Mouse (Mus musculus) intestine, postnatal 0 days (tissue): ENCODE measurements around the gene Trim46. TPM values are rescaled to one million over a fixed set of nuclear protein-coding genes. Genes with fewer than 3 reads are reported as not detected.

Source experiments
- ATAC-seq: fragments of 200-750 bp; cut with Nextera tagmentation; 2 replicates; pipeline ENCODE4 v1.8.0; 2017; ENCODE audit warnings: mild to moderate bottlenecking, moderate TSS enrichment, moderate library complexity
- H3K27ac ChIP-seq: fragments of 300-500 bp; sonication (generic); 2 replicates; pipeline ENCODE4 v1.5.1; 2014; ENCODE audit warnings: mild to moderate bottlenecking, low read depth, low read length, moderate library complexity
- H3K27me3 ChIP-seq: fragments of 300-500 bp; sonication (generic); replicated peaks from 2 replicates; pipeline ENCODE4 v1.6.1; 2014; ENCODE audit warnings: low read length, mixed read lengths; ENCODE audit not compliant: control insufficient read depth, insufficient read depth
- H3K36me3 ChIP-seq: fragments of 300-500 bp; sonication (generic); 2 replicates; pipeline ENCODE4 v1.6.1; 2014; ENCODE audit warnings: mild to moderate bottlenecking, moderate library complexity; ENCODE audit not compliant: control insufficient read depth, insufficient read depth
- H3K4me1 ChIP-seq: fragments of 300-500 bp; sonication (generic); replicated peaks from 2 replicates; pipeline ENCODE4 v1.6.1; 2014; ENCODE audit warnings: antibody characterized with exemption, low read length, mixed read lengths; ENCODE audit not compliant: control insufficient read depth, insufficient read depth
- H3K4me2 ChIP-seq: fragments of 300-500 bp; sonication (generic); replicated peaks from 2 replicates; pipeline ENCODE4 v1.6.1; 2014; ENCODE audit warnings: low read depth, mild to moderate bottlenecking, moderate library complexity
- H3K4me3 ChIP-seq: fragments of 300-500 bp; sonication (generic); 2 replicates; pipeline ENCODE4 v1.5.1; 2014; ENCODE audit warnings: low read depth, low read length
- H3K9ac ChIP-seq: fragments of 300-500 bp; sonication (generic); 2 replicates; pipeline ENCODE4 v1.6.1; 2014; ENCODE audit warnings: mild to moderate bottlenecking, low read depth, low read length
- H3K9me3 ChIP-seq: fragments of 300-500 bp; sonication (generic); 2 replicates; pipeline ENCODE4 v1.6.1; 2016; ENCODE audit warnings: mixed run types; ENCODE audit not compliant: control insufficient read depth
- CTCF ChIP-seq: sonication (generic); IDR thresholded peaks from 2 replicates; pipeline ENCODE4 v1.5.1; 2016; ENCODE audit warnings: low read depth, mild to moderate bottlenecking, control low read depth, antibody characterized with exemption, moderate library complexity
- WGBS: fragments of 180-500 bp; shearing (Covaris S2); extraction: QIAGEN DNeasy Blood & Tissue Kit; methylation state at CpG from one replicate; pipeline ENCODE4 v1.1.7; 2014; 5-methylcytosine and 5-hydroxymethylcytosine counted together
- polyA plus RNA-seq: library from polyadenylated mRNA; unstranded; fragments of >200 nt; fragmentation: Nextera tagmentation; extraction: Ambion mirVana; gene quantifications from 2 replicates; pipeline ENCODE4 v1.2.1, GENCODE M21; 2015

The Trim46 gene
- polyA plus RNA-seq, 1 experiment from 2014 or later, result 1.3 TPM

- Histone ChIP-seq H3K36me3 (peaks cover 3% of the 10 kb centered on the region; the same call in 1 of the 2 replicates), H3K9me3 (no peaks in the 10 kb centered on the region), H3K4me3 (peak overlapping the region; percentile 65), H3K27me3 (0 out of 2 replicates have a peak, but pooled peaks cover 4% of the 10 kb centered on the region), H3K9ac (no peak overlapping the region), H3K27ac (no peak overlapping the region), H3K4me2 (peak overlapping the region; percentile 88), H3K4me1 (peaks cover 7% of the 10 kb centered on the region; the same call in 1 of the 2 replicates)
- no peak for ATAC-seq
- 27% methylated on average over 25 of the region's 25 CpGs for WGBS
- peak; percentile 48 for TF ChIP-seq CTCF
Observed at GRCm38 (mm10) chr3:89244158-89244981, 1.7 kb downstream of the Trim46 start.

GRCm38 (mm10) chr3:89243609-89244008 is 2.5 kb downstream of the Trim46 start:
- H3K9ac ChIP-seq, result no peak overlapping the region
- H3K4me3 ChIP-seq, result no peak overlapping the region
- no peaks in the 10 kb centered on the region; the same call in 1 of the 2 replicates for H3K36me3 ChIP-seq
- 27% methylated on average over 14 of the region's 14 CpGs for WGBS
- no peak overlapping the region; the same call in 1 of the 2 replicates for H3K4me2 ChIP-seq
- TF ChIP-seq CTCF, result peak; percentile 72
- no peaks in the 10 kb centered on the region for H3K9me3 ChIP-seq
- peaks cover 7% of the 10 kb centered on the region; the same call in 1 of the 2 replicates for H3K4me1 ChIP-seq
- no peak for ATAC-seq
- 0 out of 2 replicates have a peak, but pooled peaks cover 4% of the 10 kb centered on the region for H3K27me3 ChIP-seq
- no peak overlapping the region for H3K27ac ChIP-seq

- H3K4me3 ChIP-seq, result no peak overlapping the region
- no peak overlapping the region for H3K4me2 ChIP-seq
- H3K9ac ChIP-seq, result no peak overlapping the region
- H3K27me3 ChIP-seq, result 0 out of 2 replicates have a peak, but pooled peaks cover 4% of the 10 kb centered on the region
- ATAC-seq, result peak; percentile 12; the same call in 1 of the 2 replicates
- peaks cover 7% of the 10 kb centered on the region; the same call in 1 of the 2 replicates for H3K4me1 ChIP-seq
- WGBS, result 63% methylated on average over 9 of the region's 9 CpGs
- peak; percentile 89 for TF ChIP-seq CTCF
- H3K36me3 ChIP-seq, result no peaks in the 10 kb centered on the region; the same call in 1 of the 2 replicates
- H3K27ac ChIP-seq, result no peak overlapping the region
- no peaks in the 10 kb centered on the region for H3K9me3 ChIP-seq
Observed at GRCm38 (mm10) chr3:89242331-89242895, 3.7 kb downstream of the Trim46 start.

- no peak overlapping the region for H3K4me3 ChIP-seq
- peak overlapping the region; percentile 15; the same call in 1 of the 2 replicates for H3K27ac ChIP-seq
- no peaks in the 10 kb centered on the region; the same call in 1 of the 2 replicates for H3K36me3 ChIP-seq
- H3K27me3 ChIP-seq, result no peaks in the 10 kb centered on the region
- 0 out of 2 replicates have a peak, but pooled peaks cover 7% of the 10 kb centered on the region for H3K4me1 ChIP-seq
- 30% methylated on average over 11 of the region's 12 CpGs for WGBS
- no peak overlapping the region for H3K9ac ChIP-seq
- H3K4me2 ChIP-seq, result peak overlapping the region; percentile 57
- no peak for TF ChIP-seq CTCF
- peak; percentile 56 for ATAC-seq
- H3K9me3 ChIP-seq, result no peaks in the 10 kb centered on the region
Observed at GRCm38 (mm10) chr3:89238494-89238893, 7.6 kb downstream of the Trim46 start.

GRCm38 (mm10) chr3:89237682-89238081 is 8.4 kb downstream of the Trim46 start:
- Histone ChIP-seq H3K4me1 (0 out of 2 replicates have a peak, but pooled peaks cover 7% of the 10 kb centered on the region), H3K9ac (no peak overlapping the region), H3K4me3 (no peak overlapping the region), H3K36me3 (no peaks in the 10 kb centered on the region; the same call in 1 of the 2 replicates), H3K27me3 (no peaks in the 10 kb centered on the region), H3K27ac (no peak overlapping the region), H3K9me3 (no peaks in the 10 kb centered on the region), H3K4me2 (no peak overlapping the region)
- no peak for ATAC-seq
- no peak for TF ChIP-seq CTCF
- WGBS, result 88% methylated on average over 21 of the region's 21 CpGs

GRCm38 (mm10) chr3:89236516-89236915 is 9.6 kb downstream of the Trim46 start:
- no peaks in the 10 kb centered on the region for H3K27me3 ChIP-seq
- no peak overlapping the region for H3K4me3 ChIP-seq
- H3K36me3 ChIP-seq, result no peaks in the 10 kb centered on the region; the same call in 1 of the 2 replicates
- H3K27ac ChIP-seq, result no peak overlapping the region
- H3K4me2 ChIP-seq, result no peak overlapping the region
- H3K4me1 ChIP-seq, result 0 out of 2 replicates have a peak, but pooled peaks cover 3% of the 10 kb centered on the region
- ATAC-seq, result no peak
- no peaks in the 10 kb centered on the region for H3K9me3 ChIP-seq
- WGBS, result 89% methylated on average over 10 of the region's 10 CpGs
- TF ChIP-seq CTCF, result no peak
- H3K9ac ChIP-seq, result no peak overlapping the region
